Mouse (Mus musculus) ES-E14 (cell line): ENCODE measurements around the gene Frat2.

Experiments used
- CHD2 ChIP-seq: IDR thresholded peaks from 2 replicates; pipeline ENCODE4 v1.6.1; 2014; ENCODE audit warnings: mild to moderate bottlenecking, low read depth, low read length, inconsistent platforms
- HCFC1 ChIP-seq: IDR thresholded peaks from 2 replicates; pipeline ENCODE4 v1.6.1; 2012; ENCODE audit warnings: low read length, inconsistent platforms, borderline replicate concordance; ENCODE audit not compliant: insufficient read depth
- MAFK ChIP-seq: IDR thresholded peaks from 2 replicates; pipeline ENCODE4 v1.6.1; 2014; ENCODE audit warnings: mild to moderate bottlenecking, low read depth, low read length, inconsistent platforms; ENCODE audit not compliant: insufficient read depth
- ZC3H11A ChIP-seq: IDR thresholded peaks from 2 replicates; pipeline ENCODE4 v1.6.1; 2012; ENCODE audit warnings: low read depth, mild to moderate bottlenecking, inconsistent platforms, low read length, borderline replicate concordance
- ZNF384 ChIP-seq: IDR thresholded peaks from 2 replicates; pipeline ENCODE4 v1.6.1; 2012; ENCODE audit warnings: low read depth, low read length, inconsistent platforms

GRCm38 (mm10) chr19:41817325-41817724 lies 30.6 kb downstream of the Frat2 start:
- TF ChIP-seq ZC3H11A (no peak), CHD2 (no peak), HCFC1 (no peak), ZNF384 (no peak), MAFK (no peak)
